Mouse (Mus musculus): ENCODE results near the gene Gnai3. TPM values are rescaled to one million over a fixed set of nuclear protein-coding genes. Genes with fewer than 3 reads are reported as not detected.

Gene Gnai3
- polyA plus RNA-seq, 1 experiment from 2014 or later, result 196 TPM

GRCm38 (mm10) chr3:108062648-108063047, 83.3 kb downstream of the Gnai3 start:
- H3K27ac ChIP-seq (ENCODE audit: low read length), result no peak overlapping the region
- H3K4me2 ChIP-seq (replicated peaks; ENCODE audit: low read depth, low read length), result no peak overlapping the region
- H3K36me3 ChIP-seq (ENCODE audit: insufficient read depth, low read length), result no peaks in the 10 kb centered on the region
- ATAC-seq (ENCODE audit: low FRiP score, low TSS enrichment), result no peak
- no peaks in the 10 kb centered on the region for H3K4me1 ChIP-seq (ENCODE audit: insufficient read depth, low read length)
- no peak overlapping the region for H3K9ac ChIP-seq (replicated peaks; ENCODE audit: low read length)
- 83% methylated on average over 8 of the region's 8 CpGs for WGBS
- no peaks in the 10 kb centered on the region for H3K27me3 ChIP-seq (ENCODE audit: insufficient read depth, low read length)
- no peaks in the 10 kb centered on the region for H3K9me3 ChIP-seq (ENCODE audit: low read length)
- no peak overlapping the region for H3K4me3 ChIP-seq (ENCODE audit: low read length)

DNA sequence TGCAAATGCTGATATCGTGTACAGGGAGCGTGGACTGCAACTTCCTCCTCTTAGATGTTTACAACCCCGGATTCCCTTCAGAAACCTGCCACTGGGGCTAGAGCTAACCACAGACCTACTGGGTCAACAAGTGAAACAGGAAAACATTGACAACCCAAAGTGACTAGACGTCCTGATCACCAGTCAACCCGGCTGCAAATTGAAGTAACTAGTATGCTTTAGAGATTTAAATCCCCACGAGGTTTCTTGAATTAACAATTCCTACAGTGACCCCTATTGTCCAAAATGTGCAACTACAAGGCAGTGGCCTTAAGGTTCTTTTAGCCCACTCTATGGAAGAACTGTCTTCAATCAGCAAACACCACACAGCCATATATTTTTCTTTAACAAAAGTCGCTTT, 84.5 kb downstream of the Gnai3 start:
- Histone ChIP-seq H3K4me2 (replicated peaks; ENCODE audit: low read depth, low read length) (peak overlapping the region; percentile 50), H3K4me1 (ENCODE audit: insufficient read depth, low read length) (no peaks in the 10 kb centered on the region), H3K4me3 (ENCODE audit: low read length) (peak overlapping the region; percentile 8), H3K27ac (ENCODE audit: low read length) (no peak overlapping the region), H3K36me3 (ENCODE audit: insufficient read depth, low read length) (no peaks in the 10 kb centered on the region), H3K27me3 (ENCODE audit: insufficient read depth, low read length) (no peaks in the 10 kb centered on the region), H3K9ac (replicated peaks; ENCODE audit: low read length) (no peak overlapping the region; the same call in 1 of the 2 replicates), H3K9me3 (ENCODE audit: low read length) (no peaks in the 10 kb centered on the region)
- WGBS, result 15% methylated on average over 7 of the region's 7 CpGs
- ATAC-seq (ENCODE audit: low FRiP score, low TSS enrichment), result no peak

Other genes starting within 250 kb of the Gnai3 start
- 16.7 and 16.9 TPM in 2 replicates for gene Gstm7, start 214.3 kb downstream of the Gnai3 start, polyA plus RNA-seq (2015; fragmentation: Nextera tagmentation; extraction: Ambion mirVana)
- 8.2 and 9.6 TPM in 2 replicates for gene Gstm6, start 202.4 kb downstream of the Gnai3 start, polyA plus RNA-seq (2015; fragmentation: Nextera tagmentation; extraction: Ambion mirVana)
- gene Gstm3, start 176.9 kb downstream of the Gnai3 start, polyA plus RNA-seq (2015; fragmentation: Nextera tagmentation; extraction: Ambion mirVana), result 0.18 and 0.24 TPM in 2 replicates
- 115 and 132 TPM in 2 replicates for gene Gstm2, start 159.7 kb downstream of the Gnai3 start, polyA plus RNA-seq (2015; fragmentation: Nextera tagmentation; extraction: Ambion mirVana)
- 109 and 124 TPM in 2 replicates for gene Gstm1, start 128.2 kb downstream of the Gnai3 start, polyA plus RNA-seq (2015; fragmentation: Nextera tagmentation; extraction: Ambion mirVana)
- gene Gstm4, start 101.3 kb downstream of the Gnai3 start, polyA plus RNA-seq (2015; fragmentation: Nextera tagmentation; extraction: Ambion mirVana), result 19.8 and 20.4 TPM in 2 replicates
- 69.7 and 69.8 TPM in 2 replicates for gene Ampd2, start 59.5 kb downstream of the Gnai3 start, polyA plus RNA-seq (2015; fragmentation: Nextera tagmentation; extraction: Ambion mirVana)
- gene Gnat2, start 53.4 kb downstream of the Gnai3 start, polyA plus RNA-seq (2015; fragmentation: Nextera tagmentation; extraction: Ambion mirVana), result 0.84 and 1.9 TPM in 2 replicates
- 0.06 and 0.08 TPM in 2 replicates for gene Gpr61, start 8.7 kb upstream of the Gnai3 start, polyA plus RNA-seq (2015; fragmentation: Nextera tagmentation; extraction: Ambion mirVana)
- 5.4 and 5.8 TPM in 2 replicates for gene Amigo1, start 40.2 kb upstream of the Gnai3 start, polyA plus RNA-seq (2015; fragmentation: Nextera tagmentation; extraction: Ambion mirVana)
- gene Cyb561d1, start 55.1 kb upstream of the Gnai3 start, polyA plus RNA-seq (2015; fragmentation: Nextera tagmentation; extraction: Ambion mirVana), result 3.4 and 3.9 TPM in 2 replicates
- 18.7 and 22.2 TPM in 2 replicates for gene Atxn7l2, start 64.8 kb upstream of the Gnai3 start, polyA plus RNA-seq (2015; fragmentation: Nextera tagmentation; extraction: Ambion mirVana)
- gene Sypl2, start 80.5 kb upstream of the Gnai3 start, polyA plus RNA-seq (2015; fragmentation: Nextera tagmentation; extraction: Ambion mirVana), result 3.7 and 5.0 TPM in 2 replicates
- gene Psma5, start 110.8 kb upstream of the Gnai3 start, polyA plus RNA-seq (2015; fragmentation: Nextera tagmentation; extraction: Ambion mirVana), result 282 and 321 TPM in 2 replicates
- 7.6 and 8.5 TPM in 2 replicates for gene Sort1, start 137.9 kb upstream of the Gnai3 start, polyA plus RNA-seq (2015; fragmentation: Nextera tagmentation; extraction: Ambion mirVana)
- gene Mybphl, start 218.8 kb upstream of the Gnai3 start, polyA plus RNA-seq (2015; fragmentation: Nextera tagmentation; extraction: Ambion mirVana), result 0.14 TPM in 1 of 2 replicates, not detected in the other
- 47.6 and 48.8 TPM in 2 replicates for gene Psrc1, start 237.7 kb upstream of the Gnai3 start, polyA plus RNA-seq (2015; fragmentation: Nextera tagmentation; extraction: Ambion mirVana)